Mouse (Mus musculus) CH12.LX (cell line): ENCODE results near the gene Mtmr1.

ENCODE experiments used
- CTCF ChIP-seq, 2 experiments: IDR thresholded peaks in 1 of 2; conservative IDR thresholded peaks in 1 of 2; 2 replicates each; pipeline ENCODE4 v1.5.1; 2011 to 2012; ENCODE audit warnings: low read depth in 2 of 2, low read length in 2 of 2, improper control_type of control experiment in 1 of 2, inconsistent platforms in 1 of 2, mild to moderate bottlenecking in 1 of 2, moderate library complexity in 1 of 2
- MAX ChIP-seq: IDR thresholded peaks from 2 replicates; pipeline ENCODE4 v1.6.1; 2011; ENCODE audit warnings: low read length, improper control_type of control experiment
- NELFE ChIP-seq: IDR thresholded peaks from 2 replicates; pipeline ENCODE4 v1.6.1; 2011; ENCODE audit warnings: low read depth, low read length, improper control_type of control experiment
- TBP ChIP-seq: conservative IDR thresholded peaks from 2 replicates; pipeline ENCODE4 v1.6.1; 2011; ENCODE audit warnings: low read depth, low read length, improper control_type of control experiment
- ZC3H11A ChIP-seq: IDR thresholded peaks from 2 replicates; pipeline ENCODE4 v1.6.1; 2012; ENCODE audit warnings: low read depth, mild to moderate bottlenecking, inconsistent platforms, low read length, improper control_type of control experiment

DNA sequence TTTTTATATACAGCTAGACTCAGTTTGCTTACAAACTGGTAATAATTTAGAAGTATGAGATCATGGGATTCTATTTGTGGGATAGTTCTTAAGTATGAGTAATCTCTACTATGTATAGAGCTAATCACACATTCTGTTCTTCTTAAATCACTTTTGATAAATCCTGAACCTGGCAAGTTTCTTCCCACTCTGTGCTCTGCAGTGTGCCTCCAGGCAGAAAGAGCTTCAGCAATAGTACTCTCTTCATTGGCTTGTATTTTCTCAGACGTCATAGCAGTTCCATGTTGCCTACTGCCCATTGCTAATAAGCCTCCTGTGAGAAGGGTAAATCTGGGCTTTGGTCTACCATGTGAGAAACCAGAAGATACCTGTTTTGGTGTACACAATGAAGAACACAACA is 43.8 kb downstream of the Mtmr1 start:
- no peak for TF ChIP-seq CTCF (conservative IDR thresholded peaks at IDR 0.05 in 1 of 2, IDR thresholded peaks at IDR 0.05 in 1 of 2; ENCODE audit: low read depth in 2 of 2, low read length in 2 of 2)
- no peak for TF ChIP-seq TBP
- TF ChIP-seq ZC3H11A = no peak
- TF ChIP-seq MAX = no peak
- TF ChIP-seq NELFE = no peak
